Mouse (Mus musculus) right cerebral cortex, adult 18-20 months (tissue): Measurements from ENCODE around the gene Wasf2.
A peak's percentile ranks its signal among the peaks of the same experiment; 100 is the strongest.

Source experiments
- DNase-seq: peaks from one replicate; pipeline ENCODE4 v3.0.0; 2022; ENCODE audit warnings: mixed read lengths

Wasf2 gene

DNA sequence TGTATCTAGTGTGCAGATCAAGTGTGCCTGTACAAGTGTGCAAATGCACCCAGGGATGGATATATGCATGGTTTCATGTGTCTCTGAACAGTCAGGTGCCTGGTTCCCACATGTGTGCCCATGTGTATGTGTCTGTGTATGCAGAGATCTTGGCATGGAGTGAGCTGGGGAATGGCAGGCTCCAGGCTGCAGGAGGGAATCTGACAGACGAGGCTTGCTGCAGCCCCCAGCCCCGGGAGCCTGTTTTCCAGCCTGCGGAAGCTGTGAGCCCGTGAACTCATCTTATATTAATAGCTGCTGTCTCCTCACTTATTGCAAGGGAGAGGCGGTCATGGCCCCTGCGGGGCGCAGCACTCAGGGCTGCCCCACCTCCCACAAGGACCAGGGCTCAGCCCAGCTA lies 74.1 kb downstream of the Wasf2 start:
- no peak for DNase-seq

GRCm38 (mm10) chr4:133209366-133209765 lies 79.1 kb downstream of the Wasf2 start:
- peak; percentile 43 for DNase-seq

DNA sequence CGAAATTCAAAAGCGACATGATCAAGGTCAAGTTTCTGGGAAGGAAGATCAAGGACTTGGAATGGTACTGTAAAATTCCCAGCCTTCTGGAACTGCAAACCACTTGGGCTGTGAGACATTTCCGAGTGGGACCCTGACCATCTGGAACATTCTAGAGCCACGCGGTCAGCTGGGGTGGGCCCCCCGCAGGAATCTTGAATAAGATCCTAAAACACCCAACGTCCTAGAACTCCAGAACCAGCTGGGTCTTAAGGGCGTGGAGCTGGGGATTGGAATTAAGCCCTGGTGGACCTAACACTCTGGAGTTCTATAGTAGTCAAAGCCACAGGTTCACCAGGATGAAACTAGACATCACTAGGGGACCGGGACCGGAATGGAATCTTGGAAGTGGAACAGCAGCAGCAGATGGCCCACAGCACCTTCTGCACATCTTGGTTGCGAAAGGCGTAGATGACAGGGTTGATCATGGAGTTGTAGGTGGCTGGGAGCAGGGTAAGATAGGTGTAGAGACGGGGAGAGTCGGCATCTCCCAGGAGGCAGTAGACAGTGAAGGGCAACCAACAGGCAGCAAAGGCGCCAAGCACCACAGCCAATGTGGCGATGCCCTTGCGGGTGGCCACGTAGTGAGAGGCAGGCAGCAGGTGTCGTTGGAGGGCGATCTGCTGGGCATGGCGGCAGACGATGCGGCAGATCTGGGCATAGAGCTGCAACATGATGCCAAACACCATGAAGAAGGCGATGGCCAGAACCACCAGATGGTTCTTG lies 79.9 kb downstream of the Wasf2 start:
- no peak for DNase-seq

DNA sequence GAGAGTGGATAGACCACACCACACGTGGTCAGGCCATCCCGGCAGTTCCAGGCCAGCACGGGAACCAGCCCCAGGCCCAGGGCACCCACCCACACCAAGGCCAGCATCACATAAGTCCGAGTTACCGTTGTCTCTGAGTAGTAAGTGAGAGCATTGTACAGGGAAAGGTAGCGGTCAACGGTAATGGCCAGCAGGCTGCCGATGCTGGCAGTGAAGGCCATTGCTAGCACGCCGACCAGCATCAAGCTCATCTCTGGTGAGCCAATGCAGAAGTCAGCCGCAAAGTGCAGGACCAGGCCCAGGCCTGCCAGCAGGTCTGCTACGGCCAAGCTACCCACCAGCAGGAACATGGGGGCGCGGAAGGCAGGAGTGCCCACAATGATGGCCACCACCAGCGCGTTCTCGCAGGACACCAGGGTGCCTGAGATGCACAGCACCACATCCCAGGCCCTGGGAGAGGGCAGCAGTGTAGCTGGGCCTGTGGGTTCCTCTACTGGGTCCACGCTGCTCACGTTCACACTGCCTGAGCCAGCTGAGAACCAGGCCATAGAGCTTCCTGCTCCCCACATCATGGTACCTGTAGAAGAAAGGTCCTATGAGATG lies 80.6 kb downstream of the Wasf2 start:
- DNase-seq: no peak

- DNase-seq: peak; percentile 47
Observed at GRCm38 (mm10) chr4:133211751-133212561, 81.7 kb downstream of the Wasf2 start, which contains the start of the genes Cd164l2 and Gpr3. Gene Cd164l2, plus strand, starts transcription at chr4:133212131. Gene Gpr3, minus strand, starts transcription at chr4:133212536.

DNA sequence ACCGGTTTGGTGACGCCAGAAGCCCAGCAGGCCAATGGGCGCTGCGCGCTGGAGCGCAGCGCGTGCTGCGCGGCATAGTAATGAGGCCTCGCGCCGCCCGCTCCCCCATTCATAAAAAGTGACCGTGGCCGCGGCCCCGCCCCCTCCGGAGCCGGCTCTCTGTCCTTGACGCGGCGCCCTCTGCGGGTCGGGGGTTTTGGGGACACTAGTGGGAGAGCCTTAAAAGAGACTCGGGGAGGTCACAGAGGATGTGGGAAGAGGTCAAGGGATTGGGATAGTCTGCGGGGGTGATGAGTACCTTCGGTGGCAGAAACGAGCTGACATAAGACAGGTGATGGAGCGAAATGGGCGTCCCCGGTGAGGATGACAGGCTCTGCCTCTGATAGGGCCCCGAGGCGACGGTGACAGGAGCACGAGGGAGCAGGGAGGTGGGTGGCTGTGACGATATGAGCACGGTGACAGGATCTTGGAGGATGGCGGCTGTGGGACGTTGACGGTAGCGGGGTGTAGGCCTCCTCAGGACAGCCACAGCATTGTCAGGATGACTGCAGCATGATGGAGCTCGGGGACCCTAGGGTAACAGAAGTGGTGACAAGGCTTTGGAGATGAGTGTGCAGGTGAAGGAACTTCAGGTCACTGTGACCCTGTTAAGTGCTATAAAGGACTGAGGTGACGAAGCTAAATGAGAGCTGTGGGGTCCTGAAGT lies 82.4 kb downstream of the Wasf2 start:
- DNase-seq: peak; percentile 88

GRCm38 (mm10) chr4:133213268-133213590 lies 82.9 kb downstream of the Wasf2 start:
- peak; percentile 44 for DNase-seq

DNA sequence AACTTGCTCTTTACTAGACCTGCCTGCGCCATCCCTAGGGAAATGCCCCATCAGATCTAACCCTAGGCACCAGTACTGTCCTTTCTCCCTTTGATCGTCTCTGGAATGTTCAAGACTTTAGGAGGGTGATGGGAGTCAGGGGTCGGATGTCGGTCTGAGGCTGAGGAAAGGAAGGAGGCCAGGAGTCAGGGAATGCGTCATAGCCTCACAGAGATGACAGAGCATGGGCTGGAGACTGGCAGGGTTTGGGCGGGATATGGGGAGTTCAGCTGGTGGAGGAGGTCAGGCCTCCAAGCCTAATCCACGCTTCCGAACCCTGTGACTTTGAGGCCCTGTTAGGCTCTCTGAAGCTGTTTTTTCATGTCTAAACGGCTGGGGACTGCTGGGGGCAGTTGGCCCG lies 83.4 kb downstream of the Wasf2 start:
- DNase-seq: no peak

- peak; percentile 31 for DNase-seq
Observed at GRCm38 (mm10) chr4:133217641-133218040, 87.3 kb downstream of the Wasf2 start.

GRCm38 (mm10) chr4:133218745-133219144 lies 88.4 kb downstream of the Wasf2 start:
- no peak for DNase-seq

- DNase-seq: no peak
Observed at GRCm38 (mm10) chr4:133220656-133221055, 90.4 kb downstream of the Wasf2 start.

DNA sequence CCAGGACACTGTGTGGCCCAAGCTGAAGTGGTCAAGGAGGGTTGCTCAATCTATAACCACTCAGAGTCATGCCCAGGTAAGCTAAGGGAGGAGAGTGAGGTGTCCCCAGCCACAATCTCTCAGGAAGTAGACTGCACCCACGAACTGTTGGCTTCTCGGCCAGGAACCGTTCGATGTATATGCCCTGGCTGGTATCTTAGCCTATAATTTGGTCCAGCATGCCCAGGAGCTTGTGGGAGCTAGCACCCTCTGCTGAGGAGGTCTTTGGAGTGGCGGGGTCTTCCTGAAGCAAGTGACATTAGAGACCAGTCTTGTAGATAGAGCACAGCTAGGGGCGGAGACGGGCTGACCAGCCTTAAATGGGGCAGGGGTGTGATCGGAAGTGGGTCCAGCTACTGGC lies 91.4 kb downstream of the Wasf2 start:
- DNase-seq: no peak

DNA sequence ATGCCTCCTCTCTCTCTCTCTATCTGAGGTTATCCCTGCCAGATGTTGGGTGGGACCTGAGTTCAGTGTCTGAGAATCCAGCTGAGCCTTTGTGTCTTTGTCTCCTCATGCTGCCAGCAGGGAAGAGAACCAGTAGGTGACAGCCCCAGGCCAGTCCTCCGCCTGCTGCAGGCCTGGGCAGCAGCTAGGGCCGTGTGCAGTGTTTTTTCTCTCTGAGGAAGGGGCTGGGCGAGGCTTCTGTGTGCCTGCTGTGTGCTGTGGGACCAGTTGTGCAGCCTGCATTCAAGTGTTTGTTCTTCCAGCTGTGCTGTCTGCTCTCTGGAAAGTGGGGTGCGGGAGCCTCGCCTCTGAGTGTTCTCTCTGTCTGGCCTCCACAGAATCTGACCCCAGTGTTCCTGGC lies 93.6 kb downstream of the Wasf2 start:
- no peak for DNase-seq

GRCm38 (mm10) chr4:133226073-133226472 lies 95.8 kb downstream of the Wasf2 start:
- DNase-seq: no peak

DNA sequence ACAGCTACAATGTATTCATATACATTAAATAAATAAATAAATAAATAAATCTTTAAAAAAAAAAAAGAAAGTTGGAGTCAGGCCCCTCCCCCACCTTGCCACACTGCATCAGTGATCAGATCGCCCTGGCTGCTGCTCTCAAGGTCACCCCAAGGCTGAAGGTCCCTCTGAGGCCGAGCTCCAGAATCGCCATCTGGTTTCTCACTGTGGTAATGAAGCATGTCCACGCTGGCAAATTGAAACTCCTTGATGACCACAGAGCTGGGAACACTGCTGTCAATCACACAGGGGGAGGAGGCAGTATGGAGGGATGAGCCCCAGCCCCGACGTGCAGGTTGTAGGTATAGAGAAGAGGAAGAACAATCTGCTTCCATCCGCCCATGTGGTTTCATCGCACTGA lies 97.3 kb downstream of the Wasf2 start:
- DNase-seq: no peak

GRCm38 (mm10) chr4:133229582-133229981 lies 99.3 kb downstream of the Wasf2 start:
- DNase-seq: no peak

- no peak for DNase-seq
Observed at GRCm38 (mm10) chr4:133233285-133233976, 103.1 kb downstream of the Wasf2 start.

GRCm38 (mm10) chr4:133234771-133235170 lies 104.5 kb downstream of the Wasf2 start:
- DNase-seq: no peak

GRCm38 (mm10) chr4:133235415-133235814 lies 105.1 kb downstream of the Wasf2 start:
- no peak for DNase-seq

DNA sequence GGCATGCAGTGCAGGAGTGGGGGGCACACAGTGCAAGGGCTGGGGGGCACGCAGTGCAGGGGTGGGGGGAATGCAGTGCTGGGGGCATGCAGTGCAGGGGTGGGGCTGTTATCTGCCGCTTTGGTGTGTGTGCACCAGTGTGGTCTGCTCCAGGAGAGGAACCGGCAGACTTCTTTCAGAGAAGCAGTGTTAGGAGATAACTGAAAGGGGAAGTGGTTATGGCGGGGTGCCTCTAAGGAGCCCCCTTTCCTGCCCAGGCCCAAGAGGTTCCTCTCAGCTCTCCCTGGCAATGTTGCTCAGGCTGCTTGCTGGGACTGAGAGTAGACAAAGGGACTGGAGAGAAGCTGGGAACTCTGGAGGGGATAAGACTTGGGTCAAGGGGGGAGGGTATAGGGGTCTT lies 107.6 kb downstream of the Wasf2 start:
- no peak for DNase-seq

DNA sequence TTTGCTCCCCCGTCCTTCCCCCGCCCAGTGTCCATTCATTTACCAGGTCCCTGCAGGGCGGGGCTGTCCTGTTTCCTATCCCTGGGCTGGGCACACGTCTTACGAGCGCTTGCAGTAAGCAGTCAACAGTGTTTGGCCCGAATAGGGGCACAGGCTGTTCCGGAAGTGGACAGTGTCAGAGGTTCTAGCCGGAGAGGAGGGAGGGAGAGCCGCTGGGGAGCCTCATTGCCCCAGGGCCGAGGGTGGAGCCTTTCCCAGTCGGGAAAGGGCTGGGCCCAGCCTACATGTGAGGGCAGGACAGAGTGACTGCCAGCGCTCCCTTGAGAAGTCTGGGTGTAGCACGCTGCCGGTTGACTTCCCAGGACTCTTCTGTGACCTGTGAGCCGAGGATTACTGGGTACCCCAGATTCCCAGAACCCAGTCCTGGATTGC lies 110.2 kb downstream of the Wasf2 start, which contains the start of gene Map3k6:
TSS of gene Map3k6 (plus strand) at position 329 of the 432 bp plus-strand sequence.
- DNase-seq: peak; percentile 40
